Mouse (Mus musculus) retina, postnatal 1 day (tissue): ENCODE results near the gene Usp30.
A peak's percentile ranks its signal among the peaks of the same experiment; 100 is the strongest.

Source experiments
- DNase-seq: peaks from one replicate; pipeline ENCODE4 v3.0.0-alpha.2; 2012

The Usp30 gene

DNA sequence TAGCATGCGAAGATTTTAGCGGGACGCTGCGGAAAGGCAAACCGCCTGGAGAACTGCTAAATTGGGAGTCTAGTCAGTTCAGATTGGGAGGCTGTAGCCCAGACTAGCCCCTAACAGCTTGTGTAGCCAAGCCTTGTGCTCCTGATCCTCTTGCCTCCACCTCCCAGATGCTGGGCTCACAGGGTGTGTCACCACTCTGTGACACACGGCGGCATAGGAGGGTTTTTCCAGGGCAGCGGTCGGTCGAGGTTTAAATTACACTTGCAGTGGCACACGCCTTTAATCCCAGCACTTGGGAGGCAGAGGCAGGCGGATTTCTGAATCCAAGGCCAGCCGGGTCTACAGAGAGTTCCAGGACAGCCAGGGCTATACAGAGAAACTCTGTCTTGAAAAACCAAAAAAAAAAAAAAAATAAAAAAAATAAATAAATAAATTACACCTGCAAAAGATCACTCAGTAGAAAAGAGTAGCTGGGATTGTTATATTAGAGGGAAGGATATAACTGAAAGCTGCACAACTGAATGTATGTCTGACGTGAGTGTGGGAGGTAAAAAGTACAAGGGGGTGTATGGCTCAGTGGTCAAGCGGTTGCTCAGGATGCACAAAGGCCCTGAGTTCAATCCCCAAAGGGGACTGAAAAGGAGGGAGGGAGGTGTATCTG, 64.4 kb downstream of the Usp30 start:
- DNase-seq: no peak

GRCm38 (mm10) chr5:114130211-114130605, 64.9 kb downstream of the Usp30 start, which contains the start of gene Ung:
TSS of gene Ung (plus strand) at chr5:114130386.
- peak; percentile 74 for DNase-seq

DNA sequence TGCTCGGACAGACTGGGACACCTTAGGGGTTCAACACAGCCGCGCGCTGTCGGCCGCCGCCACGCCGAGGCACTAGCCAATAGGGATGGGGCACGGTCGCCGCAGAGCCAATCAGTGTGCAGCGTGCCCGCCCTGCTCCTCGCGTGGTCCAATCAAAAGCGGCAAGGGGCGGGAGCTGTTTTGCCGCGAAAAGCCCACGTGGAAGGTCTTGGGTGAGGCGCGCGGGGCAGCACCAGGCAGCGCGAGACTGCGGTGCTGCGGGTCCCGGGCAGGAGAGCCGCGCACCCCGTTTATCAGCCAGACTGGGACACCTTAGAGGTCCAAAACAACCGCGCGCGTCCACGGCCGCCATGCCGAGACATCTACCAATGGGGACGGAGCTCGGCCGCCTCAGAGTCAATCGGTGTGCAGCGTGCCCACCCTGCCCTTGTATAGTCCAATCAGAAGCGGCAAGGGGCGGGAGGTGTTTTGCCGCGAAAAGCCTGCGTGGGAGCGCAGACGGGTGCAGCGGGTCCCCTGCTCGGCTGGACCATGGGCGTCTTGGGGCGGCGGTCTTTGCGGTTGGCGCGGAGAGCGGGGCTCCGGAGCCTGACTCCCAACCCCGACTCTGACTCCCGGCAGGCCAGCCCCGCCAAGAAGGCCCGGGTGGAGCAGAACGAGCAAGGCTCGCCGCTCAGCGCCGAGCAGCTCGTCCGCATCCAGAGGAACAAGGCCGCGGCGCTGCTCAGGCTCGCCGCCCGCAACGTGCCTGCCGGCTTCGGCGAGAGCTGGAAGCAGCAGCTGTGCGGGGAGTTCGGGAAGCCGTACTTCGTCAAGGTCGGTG, 65.6 kb downstream of the Usp30 start:
- peak; percentile 96 for DNase-seq

DNA sequence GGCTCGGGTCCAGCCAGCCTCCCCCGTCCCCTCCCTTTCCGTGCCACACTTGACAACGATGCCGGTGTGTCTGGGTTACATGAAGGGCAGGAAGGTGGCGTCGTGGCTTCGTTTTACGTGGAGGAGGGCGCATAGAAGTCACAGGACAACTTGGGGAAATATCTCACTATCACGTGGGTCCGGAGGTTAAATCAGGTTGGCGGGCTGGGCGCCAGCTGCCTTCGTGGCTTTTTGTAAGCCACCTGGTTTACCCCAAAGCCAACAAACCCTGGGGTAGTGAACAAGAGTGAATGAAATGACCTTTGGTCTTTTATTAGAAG, 66.2 kb downstream of the Usp30 start:
- DNase-seq: no peak

GRCm38 (mm10) chr5:114132841-114133240, 67.6 kb downstream of the Usp30 start:
- no peak for DNase-seq

DNA sequence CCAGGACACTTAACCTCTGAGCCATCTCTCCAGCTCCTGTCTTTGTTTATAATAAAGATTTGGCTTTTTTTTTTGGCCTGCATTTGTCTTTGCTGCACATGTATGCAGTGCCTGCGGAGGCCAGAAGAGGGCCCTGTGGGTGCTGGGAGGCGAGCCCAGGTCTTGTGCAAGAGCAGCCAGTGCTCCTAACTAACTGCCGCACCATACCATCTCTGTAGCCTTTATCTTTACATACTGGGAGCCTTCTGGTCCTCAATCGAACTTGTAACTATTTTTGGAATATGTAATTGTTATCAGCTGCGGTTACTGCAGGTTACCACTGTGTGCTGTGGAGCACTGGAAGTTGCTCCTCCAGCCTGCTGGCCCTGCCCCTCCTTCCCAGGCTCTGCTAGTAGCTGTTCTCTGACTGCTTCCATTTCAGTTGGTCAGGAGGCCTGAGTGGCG, 68.9 kb downstream of the Usp30 start:
- DNase-seq: no peak

- no peak for DNase-seq
These were observed 70.3 kb downstream of the Usp30 start for GRCm38 (mm10) chr5:114135516-114135915.

DNA sequence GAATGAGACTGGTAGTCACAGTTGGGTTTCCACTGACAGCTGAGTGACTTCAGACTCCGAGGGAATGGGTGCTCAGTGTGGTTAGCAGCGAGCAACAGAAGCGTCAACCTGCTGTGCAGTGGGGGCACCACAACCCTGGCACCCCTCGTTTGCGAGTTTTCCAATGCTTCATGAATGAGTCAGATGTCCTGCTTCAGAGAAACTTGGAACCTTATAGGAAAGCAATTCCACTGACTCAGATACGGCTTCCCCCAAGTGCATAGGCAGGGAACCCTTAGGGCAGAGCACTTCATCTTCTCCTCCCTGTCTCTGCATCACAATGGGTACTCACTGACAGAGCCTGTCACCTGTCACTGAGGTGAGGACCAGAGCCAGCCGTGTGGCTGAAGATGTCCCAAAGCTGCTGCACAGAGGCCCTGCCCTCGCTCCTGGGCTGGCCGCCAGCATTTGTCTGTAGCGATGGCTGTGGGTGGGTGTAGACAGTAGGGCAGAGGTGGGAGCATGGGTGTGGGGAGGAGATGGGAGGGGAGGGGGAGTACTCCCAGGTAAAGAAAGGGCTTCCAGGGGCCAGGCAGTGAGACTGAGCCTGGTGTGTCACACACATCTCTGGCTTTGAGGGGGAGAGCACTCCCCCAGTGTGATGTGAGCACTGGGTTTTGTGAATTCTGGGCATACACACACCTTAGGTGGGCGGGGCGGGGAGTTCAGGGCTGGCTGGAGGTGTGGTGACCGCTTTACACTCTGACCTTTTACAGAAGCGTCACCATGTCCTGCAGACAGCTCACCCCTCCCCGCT, 72.4 kb downstream of the Usp30 start:
- no peak for DNase-seq

GRCm38 (mm10) chr5:114138277-114139164, 73.3 kb downstream of the Usp30 start:
- DNase-seq: no peak

DNA sequence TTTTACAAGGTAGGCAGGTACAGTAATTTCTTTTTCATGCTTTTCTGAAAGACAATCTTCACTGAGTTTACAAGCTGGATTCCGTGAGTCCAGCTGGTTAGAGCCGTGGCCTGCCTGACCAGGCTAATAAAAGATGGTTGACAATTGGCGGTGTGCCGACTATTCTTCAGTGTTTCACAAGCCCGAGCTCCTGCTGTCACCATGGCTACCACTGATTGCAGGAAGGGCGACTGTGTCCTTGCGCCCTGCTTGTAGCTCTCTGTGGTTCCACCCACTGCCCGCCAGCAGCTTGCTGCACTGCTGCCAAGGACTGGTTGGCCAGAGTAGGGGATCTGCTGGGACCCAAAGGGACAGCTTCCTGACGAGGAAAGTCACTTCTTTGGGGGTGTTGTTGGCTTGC, 73.9 kb downstream of the Usp30 start:
- DNase-seq: peak; percentile 96

GRCm38 (mm10) chr5:114146028-114146888, 81.0 kb downstream of the Usp30 start, which contains the start of gene Acacb:
TSS of gene Acacb (plus strand) at chr5:114146535.
- DNase-seq: no peak

- DNase-seq: no peak
These were observed 82.0 kb downstream of the Usp30 start for GRCm38 (mm10) chr5:114147043-114147972.

GRCm38 (mm10) chr5:114152359-114153092, 87.3 kb downstream of the Usp30 start:
- DNase-seq: no peak

DNA sequence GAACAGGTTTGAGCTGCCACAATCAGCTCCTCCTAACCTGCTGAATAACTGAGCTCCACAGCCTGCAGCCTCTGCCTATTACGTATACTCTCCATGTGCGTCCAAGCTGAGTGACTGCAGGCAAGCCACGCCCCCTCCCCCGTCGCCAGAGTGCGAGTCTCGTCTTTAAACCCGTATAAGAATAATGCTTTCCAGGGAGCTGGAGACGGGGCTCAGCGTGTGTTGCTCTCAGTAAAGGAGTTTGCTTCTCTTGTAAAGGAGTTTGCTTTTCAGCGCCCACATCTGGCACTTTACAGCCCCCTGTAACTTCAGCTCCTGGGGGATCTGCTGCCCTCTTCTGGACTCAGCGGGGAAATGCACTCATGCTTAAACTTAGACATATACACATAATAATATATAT, 88.2 kb downstream of the Usp30 start:
- DNase-seq: peak; percentile 57

DNA sequence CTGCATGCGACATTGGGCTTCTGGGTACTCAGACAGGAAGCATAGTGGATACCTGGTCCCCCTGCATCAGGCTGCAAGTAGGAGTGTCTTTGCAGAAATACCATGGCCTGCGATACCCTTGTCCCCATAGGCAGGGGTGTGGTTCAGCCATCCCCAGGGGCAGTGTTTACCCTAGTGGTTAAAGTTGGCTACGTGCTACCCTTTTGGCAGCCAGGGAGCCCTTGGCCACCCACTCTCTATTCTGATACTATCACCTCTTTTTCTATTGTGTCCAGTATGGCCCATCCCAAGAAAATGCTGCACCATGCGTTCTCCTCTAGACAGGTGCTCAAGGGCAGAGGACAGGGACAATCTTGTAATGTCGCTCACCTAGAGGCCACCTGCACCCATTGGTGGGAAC, 89.5 kb downstream of the Usp30 start:
- DNase-seq: no peak

- no peak for DNase-seq
These were observed 90.1 kb downstream of the Usp30 start for GRCm38 (mm10) chr5:114155168-114155933.

DNA sequence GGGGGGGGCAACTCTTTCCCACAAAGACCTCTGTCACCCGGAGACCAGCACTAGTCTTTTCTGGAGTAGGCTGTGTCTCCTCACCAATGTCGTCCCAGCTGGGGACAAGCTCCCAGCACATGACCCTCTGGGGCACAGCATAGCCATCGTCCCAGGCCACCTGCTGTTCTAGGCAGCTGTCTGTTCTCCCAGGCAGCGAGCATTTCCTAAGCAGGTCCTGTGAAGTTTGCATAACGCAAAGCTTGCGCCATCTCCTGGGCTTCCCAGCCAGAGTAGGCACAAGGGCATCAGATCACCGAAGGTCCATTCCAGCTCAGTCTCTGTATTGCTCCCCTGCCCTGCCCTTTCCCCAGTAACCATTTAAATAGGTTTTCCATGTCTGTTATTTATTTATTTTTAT, 92.0 kb downstream of the Usp30 start:
- DNase-seq: peak; percentile 19

- DNase-seq: no peak
These were observed 96.2 kb downstream of the Usp30 start for GRCm38 (mm10) chr5:114161424-114161823.
